Mouse (Mus musculus) forebrain, embryonic 14.5 days (tissue): ENCODE results near the gene Sgsm1. TPM values are rescaled to one million over a fixed set of nuclear protein-coding genes. Genes with fewer than 3 reads are reported as not detected.
A peak's percentile ranks its signal among the peaks of the same experiment; 100 is the strongest.

Source experiments
- ATAC-seq: fragments of 200-750 bp; cut with Nextera tagmentation; 2 replicates; pipeline ENCODE4 v1.8.0; 2017; ENCODE audit warnings: mild to moderate bottlenecking, moderate library complexity
- DNase-seq: peaks from one replicate; pipeline ENCODE4 v3.0.0-alpha.2; 2015; ENCODE audit warnings: low spot score
- H3K27ac ChIP-seq: fragments of 300-500 bp; sonication (generic); 2 replicates; pipeline ENCODE4 v1.5.1; 2014; ENCODE audit warnings: low read depth, mild to moderate bottlenecking, control low read depth, low read length, moderate library complexity
- H3K27me3 ChIP-seq: fragments of 300-500 bp; sonication (generic); replicated peaks from 2 replicates; pipeline ENCODE4 v1.6.1; 2014; ENCODE audit warnings: low read length, control low read depth, mixed read lengths; ENCODE audit not compliant: control insufficient read depth, insufficient read depth
- H3K36me3 ChIP-seq: fragments of 300-500 bp; sonication (generic); 2 replicates; pipeline ENCODE4 v1.6.1; 2014; ENCODE audit warnings: low read length, control low read depth; ENCODE audit not compliant: control insufficient read depth, insufficient read depth
- H3K4me1 ChIP-seq: fragments of 300-500 bp; sonication (generic); 2 replicates; pipeline ENCODE4 v1.6.1; 2014; ENCODE audit warnings: antibody characterized with exemption, low read length, control low read depth; ENCODE audit not compliant: control insufficient read depth, insufficient read depth
- H3K4me2 ChIP-seq: fragments of 300-500 bp; sonication (generic); 2 replicates; pipeline ENCODE4 v1.6.1; 2014; ENCODE audit warnings: mild to moderate bottlenecking, control low read depth, low read length
- H3K4me3 ChIP-seq: fragments of 300-500 bp; sonication (generic); 2 replicates; pipeline ENCODE4 v1.5.1; 2014; ENCODE audit warnings: low read depth, low read length, control low read depth
- H3K9ac ChIP-seq: fragments of 300-500 bp; sonication (generic); 2 replicates; pipeline ENCODE4 v1.6.1; 2014; ENCODE audit warnings: mild to moderate bottlenecking, low read length, control low read depth, moderate library complexity
- H3K9me3 ChIP-seq: fragments of 300-500 bp; sonication (generic); replicated peaks from 2 replicates; pipeline ENCODE4 v1.6.1; 2016; ENCODE audit warnings: low read length, control low read depth, mixed read lengths; ENCODE audit not compliant: control insufficient read depth
- WGBS: fragments of 180-500 bp; shearing (Covaris S2); extraction: QIAGEN DNeasy Blood & Tissue Kit; methylation state at CpG from one replicate; pipeline ENCODE4 v1.1.7; 2014; 5-methylcytosine and 5-hydroxymethylcytosine counted together
- polyA plus RNA-seq: library from polyadenylated mRNA; unstranded; fragments of >200 nt; fragmentation: Nextera tagmentation; extraction: Ambion mirVana; gene quantifications from 2 replicates; pipeline ENCODE4 v1.2.1, GENCODE M21; 2014

Sgsm1 gene
- polyA plus RNA-seq, 1 experiment from 2014 or later = 6.7 TPM

- DNase-seq (no peak), ATAC-seq (no peak)
- H3K4me3 ChIP-seq = no peak overlapping the region
- H3K4me1 ChIP-seq = peaks cover 30% of the 10 kb centered on the region
- no peaks in the 10 kb centered on the region for H3K27me3 ChIP-seq
- H3K9me3 ChIP-seq = no peaks in the 10 kb centered on the region
- peak overlapping the region; percentile 41; the same call in 1 of the 2 replicates for H3K27ac ChIP-seq
- H3K9ac ChIP-seq = no peak overlapping the region
- H3K4me2 ChIP-seq = no peak overlapping the region
- no peaks in the 10 kb centered on the region for H3K36me3 ChIP-seq
- 84% methylated on average over 5 of the region's 5 CpGs for WGBS
These were observed 6.1 kb downstream of the Sgsm1 start for GRCm38 (mm10) chr5:113304527-113304926.

- ATAC-seq = no peak
- Histone ChIP-seq H3K4me3 (no peak overlapping the region), H3K9ac (no peak overlapping the region), H3K27me3 (no peaks in the 10 kb centered on the region), H3K27ac (no peak overlapping the region), H3K9me3 (no peaks in the 10 kb centered on the region), H3K4me2 (no peak overlapping the region), H3K4me1 (peaks cover 10% of the 10 kb centered on the region), H3K36me3 (no peaks in the 10 kb centered on the region)
- WGBS = 17% methylated on average over 13 of the region's 13 CpGs
- DNase-seq = no peak
These were observed 8.7 kb downstream of the Sgsm1 start for GRCm38 (mm10) chr5:113301841-113302240.

GRCm38 (mm10) chr5:113300148-113300889 lies 10.3 kb downstream of the Sgsm1 start:
- H3K9me3 ChIP-seq = no peaks in the 10 kb centered on the region
- no peaks in the 10 kb centered on the region for H3K27me3 ChIP-seq
- H3K27ac ChIP-seq = no peak overlapping the region
- H3K4me2 ChIP-seq = no peak overlapping the region
- H3K36me3 ChIP-seq = no peaks in the 10 kb centered on the region
- ATAC-seq = no peak
- no peaks in the 10 kb centered on the region for H3K4me1 ChIP-seq
- no peak for DNase-seq
- H3K9ac ChIP-seq = no peak overlapping the region
- no peak overlapping the region for H3K4me3 ChIP-seq
- whole genome bisulfite sequencing = 83% methylated on average over 22 of the region's 22 CpGs

GRCm38 (mm10) chr5:113299433-113299832 lies 11.2 kb downstream of the Sgsm1 start:
- DNase-seq (no peak), ATAC-seq (no peak)
- 58% methylated on average over 9 of the region's 9 CpGs for WGBS
- Histone ChIP-seq H3K27me3 (no peaks in the 10 kb centered on the region), H3K4me1 (no peaks in the 10 kb centered on the region), H3K9ac (no peak overlapping the region), H3K4me3 (no peak overlapping the region), H3K27ac (no peak overlapping the region), H3K4me2 (no peak overlapping the region), H3K9me3 (no peaks in the 10 kb centered on the region), H3K36me3 (no peaks in the 10 kb centered on the region)

- Histone ChIP-seq H3K27ac (no peak overlapping the region), H3K4me1 (no peaks in the 10 kb centered on the region), H3K4me2 (no peak overlapping the region), H3K9ac (no peak overlapping the region), H3K9me3 (no peaks in the 10 kb centered on the region), H3K27me3 (no peaks in the 10 kb centered on the region), H3K4me3 (no peak overlapping the region), H3K36me3 (no peaks in the 10 kb centered on the region)
- 75% methylated on average over 6 of the region's 6 CpGs for WGBS
- ATAC-seq (no peak), DNase-seq (no peak)
These were observed 11.8 kb downstream of the Sgsm1 start for GRCm38 (mm10) chr5:113298826-113299225.

GRCm38 (mm10) chr5:113298040-113298439 lies 12.5 kb downstream of the Sgsm1 start:
- Histone ChIP-seq H3K9me3 (no peaks in the 10 kb centered on the region), H3K4me1 (no peaks in the 10 kb centered on the region; the same call in 1 of the 2 replicates), H3K4me3 (no peak overlapping the region), H3K4me2 (no peak overlapping the region), H3K27me3 (no peaks in the 10 kb centered on the region), H3K36me3 (no peaks in the 10 kb centered on the region), H3K9ac (no peak overlapping the region), H3K27ac (no peak overlapping the region)
- 35% methylated on average over 12 of the region's 12 CpGs for WGBS
- DNase-seq = no peak
- no peak for ATAC-seq

- Histone ChIP-seq H3K36me3 (no peaks in the 10 kb centered on the region), H3K27ac (no peak overlapping the region), H3K9me3 (no peaks in the 10 kb centered on the region), H3K4me1 (peaks cover 5% of the 10 kb centered on the region), H3K4me3 (no peak overlapping the region), H3K9ac (no peak overlapping the region), H3K27me3 (no peaks in the 10 kb centered on the region), H3K4me2 (no peak overlapping the region)
- DNase-seq (peak; percentile 45), ATAC-seq (no peak)
- WGBS = 51% methylated on average over 4 of the region's 4 CpGs
These were observed 14.8 kb downstream of the Sgsm1 start for GRCm38 (mm10) chr5:113295791-113296190.

- Histone ChIP-seq H3K4me3 (no peak overlapping the region), H3K27me3 (peaks cover 10% of the 10 kb centered on the region), H3K4me1 (peaks cover 5% of the 10 kb centered on the region), H3K4me2 (no peak overlapping the region), H3K27ac (no peak overlapping the region), H3K36me3 (no peaks in the 10 kb centered on the region), H3K9me3 (no peaks in the 10 kb centered on the region), H3K9ac (no peak overlapping the region)
- ATAC-seq = no peak
- DNase-seq = no peak
- WGBS = 87% methylated on average over 5 of the region's 5 CpGs
These were observed 16.0 kb downstream of the Sgsm1 start for GRCm38 (mm10) chr5:113294575-113294974.

- H3K27ac ChIP-seq = no peak overlapping the region
- H3K4me2 ChIP-seq = no peak overlapping the region
- no peak overlapping the region for H3K9ac ChIP-seq
- no peak overlapping the region for H3K4me3 ChIP-seq
- peaks cover 17% of the 10 kb centered on the region for H3K27me3 ChIP-seq
- ATAC-seq (no peak), DNase-seq (no peak)
- H3K4me1 ChIP-seq = peaks cover 5% of the 10 kb centered on the region
- 77% methylated on average over 4 of the region's 4 CpGs for WGBS
- H3K36me3 ChIP-seq = no peaks in the 10 kb centered on the region
- H3K9me3 ChIP-seq = no peaks in the 10 kb centered on the region
These were observed 17.1 kb downstream of the Sgsm1 start for GRCm38 (mm10) chr5:113293446-113293845.
